Mouse (Mus musculus): ENCODE results near the gene Klhl1. TPM values are rescaled to one million over a fixed set of nuclear protein-coding genes. Genes with fewer than 3 reads are reported as not detected.
"Not testable (repeated sequence)": the region's sequence is repeated elsewhere in the genome, so short reads cannot be mapped to it uniquely, and the experiment has no call there.

Gene Klhl1
- polyA plus RNA-seq, 1 experiment from 2014 or later: 0.21 TPM

- no peaks in the 10 kb centered on the region for H3K4me1 ChIP-seq (replicated peaks; ENCODE audit: control insufficient read depth, insufficient read depth, low read length)
- no peak for ATAC-seq (replicated peaks; ENCODE audit: low FRiP score)
- DNase-seq (ENCODE audit: low spot score): no peak
- no peak overlapping the region for H3K4me2 ChIP-seq (ENCODE audit: low read depth, low read length, severe bottlenecking)
- no peaks in the 10 kb centered on the region for H3K27me3 ChIP-seq (ENCODE audit: control insufficient read depth, insufficient read depth, low read length)
- no peak overlapping the region for H3K27ac ChIP-seq (ENCODE audit: low read depth, low read length)
- H3K9me3 ChIP-seq (ENCODE audit: control insufficient read depth, low read length): no peaks in the 10 kb centered on the region
- no peaks in the 10 kb centered on the region for H3K36me3 ChIP-seq (ENCODE audit: control insufficient read depth, insufficient read depth, low read length)
- no peak overlapping the region for H3K9ac ChIP-seq (ENCODE audit: low read length)
- no peak overlapping the region for H3K4me3 ChIP-seq (ENCODE audit: low read depth, low read length)
Observed at GRCm38 (mm10) chr14:96392032-96392737, 126.7 kb downstream of the Klhl1 start.

DNA sequence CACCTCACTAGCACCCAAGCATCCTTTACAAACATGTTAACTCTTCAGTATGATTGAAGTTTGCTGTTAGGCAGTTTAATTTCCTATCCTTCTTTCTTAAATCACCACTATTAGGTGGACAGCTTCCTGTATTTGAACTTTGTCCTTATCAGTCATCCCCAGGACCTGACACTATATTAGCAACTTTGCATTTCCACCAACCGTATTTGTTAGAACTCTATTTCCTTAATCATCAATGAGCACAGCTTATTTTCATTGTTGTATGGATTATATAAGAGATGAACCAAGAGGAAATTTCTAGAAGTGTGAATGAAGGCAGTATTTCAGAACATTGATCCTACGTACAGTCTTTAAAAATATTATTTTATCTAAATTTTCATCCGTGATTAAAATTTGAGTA, 156.2 kb downstream of the Klhl1 start:
- ATAC-seq (replicated peaks; ENCODE audit: low FRiP score) (no peak), DNase-seq (ENCODE audit: low spot score) (no peak)
- WGBS: 89% methylated on average over 3 of the region's 3 CpGs
- no peak overlapping the region for H3K4me3 ChIP-seq (ENCODE audit: low read depth, low read length)
- no peaks in the 10 kb centered on the region for H3K4me1 ChIP-seq (replicated peaks; ENCODE audit: control insufficient read depth, insufficient read depth, low read length)
- H3K27ac ChIP-seq (ENCODE audit: low read depth, low read length): no peak overlapping the region
- H3K36me3 ChIP-seq (ENCODE audit: control insufficient read depth, insufficient read depth, low read length): no peaks in the 10 kb centered on the region
- H3K4me2 ChIP-seq (ENCODE audit: low read depth, low read length, severe bottlenecking): no peak overlapping the region
- H3K9me3 ChIP-seq (ENCODE audit: control insufficient read depth, low read length): no peaks in the 10 kb centered on the region
- no peak overlapping the region for H3K9ac ChIP-seq (ENCODE audit: low read length)
- no peaks in the 10 kb centered on the region for H3K27me3 ChIP-seq (ENCODE audit: control insufficient read depth, insufficient read depth, low read length)

GRCm38 (mm10) chr14:96348220-96348619, 170.7 kb downstream of the Klhl1 start:
- 85% methylated on average over 1 of the region's 1 CpGs for WGBS
- Histone ChIP-seq H3K4me1 (replicated peaks; ENCODE audit: control insufficient read depth, insufficient read depth, low read length) (no peaks in the 10 kb centered on the region), H3K27ac (ENCODE audit: low read depth, low read length) (no peak overlapping the region), H3K4me3 (ENCODE audit: low read depth, low read length) (no peak overlapping the region), H3K4me2 (ENCODE audit: low read depth, low read length, severe bottlenecking) (no peak overlapping the region), H3K9me3 (ENCODE audit: control insufficient read depth, low read length) (no peaks in the 10 kb centered on the region), H3K27me3 (ENCODE audit: control insufficient read depth, insufficient read depth, low read length) (no peaks in the 10 kb centered on the region), H3K36me3 (ENCODE audit: control insufficient read depth, insufficient read depth, low read length) (no peaks in the 10 kb centered on the region), H3K9ac (ENCODE audit: low read length) (no peak overlapping the region)
- ATAC-seq (replicated peaks; ENCODE audit: low FRiP score): 0 out of 2 replicates have a peak, but pooled peaks have one; percentile 38
- DNase-seq (ENCODE audit: low spot score): no peak

DNA sequence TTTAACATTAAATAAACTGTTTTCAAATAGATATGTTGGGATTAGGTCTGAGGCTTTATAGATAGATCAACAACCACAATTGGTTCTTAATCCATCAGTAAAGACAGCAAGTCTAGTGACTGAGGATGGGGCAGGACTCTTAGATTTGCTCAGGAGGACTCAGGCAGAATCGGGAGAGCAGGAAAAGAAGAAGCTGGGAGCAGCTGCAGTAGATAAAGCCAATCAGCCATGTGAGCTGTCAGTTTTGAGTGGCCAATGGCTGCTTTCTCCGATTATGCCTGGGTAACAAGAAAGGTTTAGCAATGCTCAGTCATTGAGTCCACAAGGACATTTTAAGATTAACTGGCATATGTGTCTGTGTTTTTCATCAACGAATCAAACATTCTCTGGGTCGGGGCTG, 187.8 kb downstream of the Klhl1 start:
- Histone ChIP-seq H3K4me2 (ENCODE audit: low read depth, low read length, severe bottlenecking) (no peak overlapping the region), H3K4me1 (replicated peaks; ENCODE audit: control insufficient read depth, insufficient read depth, low read length) (no peaks in the 10 kb centered on the region), H3K36me3 (ENCODE audit: control insufficient read depth, insufficient read depth, low read length) (no peaks in the 10 kb centered on the region), H3K27ac (ENCODE audit: low read depth, low read length) (no peak overlapping the region), H3K27me3 (ENCODE audit: control insufficient read depth, insufficient read depth, low read length) (no peaks in the 10 kb centered on the region), H3K9me3 (ENCODE audit: control insufficient read depth, low read length) (no peaks in the 10 kb centered on the region), H3K9ac (ENCODE audit: low read length) (no peak overlapping the region), H3K4me3 (ENCODE audit: low read depth, low read length) (no peak overlapping the region)
- WGBS: 72% methylated on average over 4 of the region's 4 CpGs
- DNase-seq (ENCODE audit: low spot score): no peak
- no peak for ATAC-seq (replicated peaks; ENCODE audit: low FRiP score)

GRCm38 (mm10) chr14:96217805-96218441, 301.0 kb downstream of the Klhl1 start:
- WGBS: 71% methylated on average over 6 of the region's 6 CpGs
- Histone ChIP-seq H3K9me3 (ENCODE audit: control insufficient read depth, low read length) (no peaks in the 10 kb centered on the region), H3K27ac (ENCODE audit: low read depth, low read length) (no peak overlapping the region), H3K4me2 (ENCODE audit: low read depth, low read length, severe bottlenecking) (no peak overlapping the region), H3K27me3 (ENCODE audit: control insufficient read depth, insufficient read depth, low read length) (no peaks in the 10 kb centered on the region), H3K4me3 (ENCODE audit: low read depth, low read length) (no peak overlapping the region), H3K36me3 (ENCODE audit: control insufficient read depth, insufficient read depth, low read length) (no peaks in the 10 kb centered on the region), H3K9ac (ENCODE audit: low read length) (no peak overlapping the region), H3K4me1 (replicated peaks; ENCODE audit: control insufficient read depth, insufficient read depth, low read length) (no peaks in the 10 kb centered on the region)
- ATAC-seq (replicated peaks; ENCODE audit: low FRiP score) (no peak), DNase-seq (ENCODE audit: low spot score) (no peak)

- H3K4me1 ChIP-seq (replicated peaks; ENCODE audit: control insufficient read depth, insufficient read depth, low read length); H3K27me3 ChIP-seq (ENCODE audit: control insufficient read depth, insufficient read depth, low read length); H3K9ac ChIP-seq (ENCODE audit: low read length); DNase-seq (ENCODE audit: low spot score); H3K36me3 ChIP-seq (ENCODE audit: control insufficient read depth, insufficient read depth, low read length); H3K4me3 ChIP-seq (ENCODE audit: low read depth, low read length); H3K27ac ChIP-seq (ENCODE audit: low read depth, low read length); ATAC-seq (replicated peaks; ENCODE audit: low FRiP score); H3K9me3 ChIP-seq (ENCODE audit: control insufficient read depth, low read length); H3K4me2 ChIP-seq (ENCODE audit: low read depth, low read length, severe bottlenecking): not testable (repeated sequence)
- WGBS: 93% methylated on average over 14 of the region's 16 CpGs
Observed at GRCm38 (mm10) chr14:96194795-96195194, 324.1 kb downstream of the Klhl1 start.

GRCm38 (mm10) chr14:96174546-96174945, 344.4 kb downstream of the Klhl1 start:
- H3K4me3 ChIP-seq (ENCODE audit: low read depth, low read length): no peak overlapping the region
- no peaks in the 10 kb centered on the region for H3K4me1 ChIP-seq (replicated peaks; ENCODE audit: control insufficient read depth, insufficient read depth, low read length)
- no peak overlapping the region for H3K4me2 ChIP-seq (ENCODE audit: low read depth, low read length, severe bottlenecking)
- H3K36me3 ChIP-seq (ENCODE audit: control insufficient read depth, insufficient read depth, low read length): no peaks in the 10 kb centered on the region
- 93% methylated on average over 2 of the region's 2 CpGs for WGBS
- H3K9me3 ChIP-seq (ENCODE audit: control insufficient read depth, low read length): no peaks in the 10 kb centered on the region
- H3K27ac ChIP-seq (ENCODE audit: low read depth, low read length): no peak overlapping the region
- DNase-seq (ENCODE audit: low spot score): no peak
- no peak overlapping the region for H3K9ac ChIP-seq (ENCODE audit: low read length)
- ATAC-seq (replicated peaks; ENCODE audit: low FRiP score): no peak
- H3K27me3 ChIP-seq (ENCODE audit: control insufficient read depth, insufficient read depth, low read length): no peaks in the 10 kb centered on the region

DNA sequence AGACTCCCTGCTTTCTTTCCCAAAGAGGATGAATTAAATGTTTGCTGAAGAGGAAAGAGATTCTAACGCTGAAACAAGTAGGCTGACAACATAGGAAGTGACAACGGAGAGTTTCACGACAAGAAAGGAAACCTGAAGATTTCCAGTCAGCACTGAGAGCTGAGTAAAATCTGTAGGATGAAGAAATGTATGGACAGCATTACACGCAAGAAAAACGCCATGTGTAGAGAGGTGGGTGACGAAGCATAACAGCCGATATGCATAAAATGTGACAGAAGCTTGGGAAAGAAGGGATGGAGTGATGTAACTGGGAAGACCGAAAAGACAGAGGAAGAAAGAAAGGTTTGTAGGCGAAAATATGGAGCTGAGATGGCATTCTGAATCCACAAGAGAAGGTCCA, 375.8 kb downstream of the Klhl1 start:
- H3K4me2 ChIP-seq (ENCODE audit: low read depth, low read length, severe bottlenecking): no peak overlapping the region
- DNase-seq (ENCODE audit: low spot score) (no peak), ATAC-seq (replicated peaks; ENCODE audit: low FRiP score) (no peak)
- WGBS: 75% methylated on average over 9 of the region's 9 CpGs
- no peak overlapping the region for H3K27ac ChIP-seq (ENCODE audit: low read depth, low read length)
- H3K27me3 ChIP-seq (ENCODE audit: control insufficient read depth, insufficient read depth, low read length): no peaks in the 10 kb centered on the region
- no peaks in the 10 kb centered on the region for H3K36me3 ChIP-seq (ENCODE audit: control insufficient read depth, insufficient read depth, low read length)
- no peaks in the 10 kb centered on the region for H3K4me1 ChIP-seq (replicated peaks; ENCODE audit: control insufficient read depth, insufficient read depth, low read length)
- H3K4me3 ChIP-seq (ENCODE audit: low read depth, low read length): no peak overlapping the region
- no peaks in the 10 kb centered on the region for H3K9me3 ChIP-seq (ENCODE audit: control insufficient read depth, low read length)
- no peak overlapping the region for H3K9ac ChIP-seq (ENCODE audit: low read length)

DNA sequence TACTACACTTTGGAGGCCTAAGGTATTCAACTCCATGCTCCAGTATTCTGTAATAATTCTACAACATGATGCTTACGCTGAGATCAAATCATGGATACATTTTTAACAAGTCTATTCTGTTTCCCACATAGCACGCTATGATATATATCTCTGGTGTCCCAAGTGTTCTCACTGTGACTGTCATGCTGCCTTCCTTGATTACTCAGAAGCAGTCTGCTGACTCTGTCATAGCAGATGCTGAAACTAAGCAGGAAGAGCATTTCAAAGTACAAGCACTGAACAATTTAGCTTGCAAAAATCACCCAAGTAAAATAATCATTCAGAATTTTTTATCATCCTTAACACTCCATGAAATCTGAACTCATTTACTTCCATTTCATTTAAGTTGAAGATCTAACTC, 378.7 kb downstream of the Klhl1 start:
- no peak for ATAC-seq (replicated peaks; ENCODE audit: low FRiP score)
- no peaks in the 10 kb centered on the region for H3K9me3 ChIP-seq (ENCODE audit: control insufficient read depth, low read length)
- H3K4me2 ChIP-seq (ENCODE audit: low read depth, low read length, severe bottlenecking): no peak overlapping the region
- DNase-seq (ENCODE audit: low spot score): no peak
- H3K9ac ChIP-seq (ENCODE audit: low read length): no peak overlapping the region
- H3K27ac ChIP-seq (ENCODE audit: low read depth, low read length): no peak overlapping the region
- 91% methylated on average over 2 of the region's 2 CpGs for WGBS
- H3K4me3 ChIP-seq (ENCODE audit: low read depth, low read length): no peak overlapping the region
- no peaks in the 10 kb centered on the region for H3K36me3 ChIP-seq (ENCODE audit: control insufficient read depth, insufficient read depth, low read length)
- no peaks in the 10 kb centered on the region for H3K27me3 ChIP-seq (ENCODE audit: control insufficient read depth, insufficient read depth, low read length)
- H3K4me1 ChIP-seq (replicated peaks; ENCODE audit: control insufficient read depth, insufficient read depth, low read length): no peaks in the 10 kb centered on the region
